Mouse (Mus musculus) heart, postnatal 14 days (tissue): ENCODE results near the gene Nkpd1. TPM values are rescaled to one million over a fixed set of nuclear protein-coding genes. Genes with fewer than 3 reads are reported as not detected.

Experiments used
- DNase-seq, 2 experiments: peaks; one replicate each; pipeline ENCODE4 v3.0.0; 2021 to 2022
- intact Hi-C: fragments of 180-260 bp; cut with DNase I; formaldehyde crosslinking; loops from one replicate; pipeline ENCODE4 v1.15.1; 2025
- total RNA-seq, 2 experiments: library from RNA; stranded (reverse); gene quantifications; 2 replicates each; pipeline ENCODE4 v1.2.3; 2021

Gene Nkpd1
- total RNA-seq, 2 experiments from 2014 or later = not detected

DNA sequence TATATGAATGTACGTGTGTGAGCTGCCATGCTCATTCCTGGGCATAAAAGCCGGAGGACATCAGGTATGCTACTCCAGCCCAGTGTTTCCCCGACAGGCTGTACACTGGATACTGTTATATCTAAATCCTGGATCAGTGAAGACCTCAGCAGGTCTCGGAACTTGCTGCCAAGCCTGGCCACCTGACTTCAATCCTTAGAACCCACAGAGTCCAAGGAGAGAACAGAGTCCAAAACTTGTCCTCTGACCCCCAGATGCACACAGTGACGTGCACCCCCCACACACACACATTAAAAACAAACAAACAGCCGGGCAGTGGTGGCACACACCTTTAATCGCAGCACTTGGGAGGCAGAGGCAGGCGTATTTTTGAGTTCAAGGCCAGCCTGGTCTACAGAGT, 49.8 kb downstream of the Nkpd1 start:
- intact Hi-C loops = no loop called here
- DNase-seq = no peak

DNA sequence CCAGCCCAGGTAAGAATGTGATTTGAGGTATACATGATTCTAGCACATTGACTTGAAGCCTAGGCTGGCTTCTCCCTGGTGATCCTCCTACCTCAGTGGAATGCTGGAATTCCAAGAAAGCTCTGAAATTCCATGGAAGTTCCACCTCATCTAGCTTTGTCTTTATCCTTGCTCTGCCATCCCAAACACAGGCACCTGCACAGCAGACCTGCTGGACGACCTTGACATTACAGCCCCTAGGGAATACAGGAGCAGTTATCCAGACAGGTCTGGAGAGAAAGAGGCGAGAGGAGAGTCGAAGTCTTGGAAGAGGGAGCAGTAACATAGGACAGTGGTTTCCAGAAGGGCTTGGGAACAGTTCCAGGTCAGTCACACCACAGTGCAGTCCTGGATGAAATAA, 52.0 kb downstream of the Nkpd1 start:
- intact Hi-C loops = loop anchor here (5.0 kb wide), 3 partner anchors 107 to 162 kb away; partner anchors contain the start of gene Exoc3l2

DNA sequence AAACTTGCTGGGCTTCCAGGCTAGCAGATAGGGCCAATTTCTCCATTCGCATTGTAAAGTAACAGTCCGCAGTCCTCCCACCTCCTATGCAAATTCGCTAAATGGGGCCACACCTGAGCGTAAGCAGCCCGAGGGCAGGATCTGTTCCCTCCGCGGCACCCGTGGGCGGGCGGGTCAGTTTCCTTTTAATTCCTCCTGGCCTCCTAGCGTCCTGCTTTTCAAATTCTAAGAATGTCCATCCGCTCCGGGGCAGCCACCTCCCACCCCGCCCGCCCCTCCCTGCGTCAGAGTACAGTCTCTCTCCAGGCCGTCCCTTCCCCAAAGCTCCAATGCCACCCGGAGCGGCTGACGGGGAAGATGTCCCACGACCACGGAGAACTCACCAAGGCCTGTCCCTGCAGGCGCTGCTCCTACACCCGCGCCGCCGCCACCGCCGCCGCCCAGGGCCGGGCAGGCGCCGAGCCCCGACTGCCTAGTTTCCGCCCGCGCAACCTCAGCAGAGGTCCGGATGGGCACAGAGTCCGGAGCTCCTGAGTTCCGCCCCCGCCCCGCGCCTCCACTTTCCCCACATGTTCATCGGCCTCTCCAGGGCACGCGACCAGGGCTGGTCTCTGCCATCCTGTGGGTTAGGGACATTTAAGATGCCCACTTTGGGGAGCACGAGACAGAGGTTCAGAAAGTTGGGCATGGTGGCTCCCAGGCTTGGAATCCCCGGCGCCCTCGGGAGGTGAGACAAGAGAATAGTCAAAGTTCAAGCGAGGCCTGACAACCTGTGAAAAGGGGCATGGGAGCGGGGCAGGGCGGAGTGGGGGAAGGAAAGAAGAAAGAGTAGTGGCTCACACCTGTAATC, 55.5 kb downstream of the Nkpd1 start:
- DNase-seq = peak; percentile 86 to 88
- intact Hi-C loops = loop anchor here (5.0 kb wide), 3 partner anchors 111 to 166 kb away; partner anchors contain the start of gene Exoc3l2

More for the DNA sequence above, 52.0 kb downstream of the Nkpd1 start:
- DNase-seq = no peak

DNA sequence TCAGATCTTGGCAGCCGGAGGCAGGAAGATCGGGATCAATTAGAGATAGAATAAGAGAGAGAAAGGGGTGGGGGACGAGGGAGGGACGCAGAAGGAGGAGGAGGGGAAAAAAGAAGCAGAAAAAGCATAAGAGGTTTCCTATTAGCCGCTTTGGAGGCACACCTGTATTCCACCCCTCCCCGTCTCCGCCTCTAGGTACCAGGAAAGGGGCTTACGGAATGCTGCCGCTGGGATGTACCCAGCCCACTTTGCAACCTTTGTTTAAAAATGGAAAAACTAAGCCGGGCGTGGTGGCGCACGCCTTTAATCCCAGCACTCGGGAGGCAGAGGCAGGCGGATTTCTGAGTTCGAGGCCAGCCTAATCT, 56.1 kb downstream of the Nkpd1 start:
- intact Hi-C loops = loop anchor here (5.0 kb wide), 3 partner anchors 111 to 166 kb away; partner anchors contain the start of gene Exoc3l2
- DNase-seq = no peak

Other genes with a start within 250 kb of the Nkpd1 start
- gene Vasp, start 246.0 kb upstream of the Nkpd1 start, total RNA-seq = 10 to 100 TPM; 55.7 to 59.1 TPM
- not detected for gene Ppm1n, start 237.8 kb upstream of the Nkpd1 start, total RNA-seq
- 100 to 1,000 TPM; 106 to 122 TPM for gene Rtn2, start 235.2 kb upstream of the Nkpd1 start, total RNA-seq
- gene Fosb, start 207.8 kb upstream of the Nkpd1 start, total RNA-seq = 1 to 10 TPM in 1 of 2 experiments, under 1 TPM in 1; 0.60 to 1.2 TPM
- 10 to 100 TPM; 41.1 to 48.0 TPM for gene Ercc1, start 173.1 kb upstream of the Nkpd1 start, total RNA-seq
- 1 to 10 TPM; 6.5 to 9.4 TPM for gene Cd3eap, start 158.4 kb upstream of the Nkpd1 start, total RNA-seq
- 10 to 100 TPM; 25.0 to 28.4 TPM for gene Ppp1r13l, start 158.1 kb upstream of the Nkpd1 start, total RNA-seq
- gene Ercc2, start 135.8 kb upstream of the Nkpd1 start, total RNA-seq = 10 to 100 TPM; 12.4 to 15.7 TPM
- gene Klc3, start 113.7 kb upstream of the Nkpd1 start, total RNA-seq = under 1 TPM; 0.45 to 0.63 TPM
- gene Ckm, start 113.1 kb upstream of the Nkpd1 start, total RNA-seq = 1,000 to 10,000 TPM; 3,946 to 4,137 TPM
- gene Mark4, start 59.0 kb upstream of the Nkpd1 start, total RNA-seq = 10 to 100 TPM; 23.3 to 25.0 TPM
- 1 to 10 TPM in 1 of 2 experiments, under 1 TPM in 1; 0.79 to 1.1 TPM for gene Exoc3l2, start 54.5 kb upstream of the Nkpd1 start, total RNA-seq
- gene Bloc1s3, start 9.5 kb upstream of the Nkpd1 start, total RNA-seq = 1 to 10 TPM; 2.0 to 2.2 TPM
- gene Trappc6a, start 9.4 kb upstream of the Nkpd1 start, total RNA-seq = 10 to 100 TPM; 48.9 to 49.6 TPM
- gene Ppp1r37, start 45.2 kb downstream of the Nkpd1 start, total RNA-seq = 10 to 100 TPM; 41.3 to 41.5 TPM
- under 1 TPM; 0.20 to 0.36 TPM for gene Zfp296, start 59.4 kb downstream of the Nkpd1 start, total RNA-seq
- 10 to 100 TPM; 45.6 to 49.8 TPM for gene Gemin7, start 59.8 kb downstream of the Nkpd1 start, total RNA-seq
- gene Clasrp, start 86.6 kb downstream of the Nkpd1 start, total RNA-seq = 10 to 100 TPM; 21.5 to 22.6 TPM
- 1 to 10 TPM; 6.3 to 9.6 TPM for gene Relb, start 111.6 kb downstream of the Nkpd1 start, total RNA-seq
- 10 to 100 TPM; 80.2 to 82.8 TPM for gene Clptm1, start 147.2 kb downstream of the Nkpd1 start, total RNA-seq
- gene Apoc2, start 160.1 kb downstream of the Nkpd1 start, total RNA-seq = under 1 TPM; 0.41 to 0.55 TPM
- not detected for gene Gm44805, start 163.6 kb downstream of the Nkpd1 start, total RNA-seq
- not detected for gene Apoc4, start 163.6 kb downstream of the Nkpd1 start, total RNA-seq
- 1 to 10 TPM; 2.2 to 8.9 TPM for gene Apoc1, start 174.8 kb downstream of the Nkpd1 start, total RNA-seq
- 100 to 1,000 TPM; 243 to 352 TPM for gene Apoe, start 181.3 kb downstream of the Nkpd1 start, total RNA-seq
- gene Tomm40, start 197.6 kb downstream of the Nkpd1 start, total RNA-seq = 100 to 1,000 TPM; 107 to 120 TPM
- 10 to 100 TPM; 37.2 to 39.7 TPM for gene Nectin2, start 232.6 kb downstream of the Nkpd1 start, total RNA-seq